Mouse (Mus musculus) monocyte, adult 2 months (primary cell): ENCODE data around the gene Fbxw13.
"Not testable (repeated sequence)": the region's sequence is repeated elsewhere in the genome, so short reads cannot be mapped to it uniquely, and the experiment has no call there.

ENCODE experiments used
- DNase-seq, 2 experiments: peaks; one replicate each; pipeline ENCODE4 v3.0.0; 2022; ENCODE audit warnings: low spot score in 2 of 2, low read depth in 1 of 2

Gene Fbxw13

GRCm38 (mm10) chr9:109195875-109196274, at the start of gene Fbxw13:
TSS of gene Fbxw13 (minus strand) at chr9:109195975.
- not testable (repeated sequence) for DNase-seq

- no peak for DNase-seq
Measured at GRCm38 (mm10) chr9:109234654-109235053, 38.9 kb upstream of the Fbxw13 start, which contains the start of gene Fbxw20. TSS of gene Fbxw20 (minus strand) at chr9:109234754.

GRCm38 (mm10) chr9:109218449-109218848, 22.7 kb upstream of the Fbxw13 start:
- no peak for DNase-seq

GRCm38 (mm10) chr9:109201347-109201746, 5.6 kb upstream of the Fbxw13 start:
- DNase-seq: not testable (repeated sequence)

GRCm38 (mm10) chr9:109200349-109200748, 4.6 kb upstream of the Fbxw13 start:
- DNase-seq: no peak

- no peak for DNase-seq
Measured at GRCm38 (mm10) chr9:109199353-109199752, 3.6 kb upstream of the Fbxw13 start.

- no peak for DNase-seq
Measured at GRCm38 (mm10) chr9:109177208-109177607, 18.6 kb downstream of the Fbxw13 start.

GRCm38 (mm10) chr9:109176301-109176700, 19.5 kb downstream of the Fbxw13 start:
- DNase-seq: no peak

- no peak for DNase-seq
Measured at GRCm38 (mm10) chr9:109167316-109167715, 28.5 kb downstream of the Fbxw13 start.

- no peak for DNase-seq
Measured at GRCm38 (mm10) chr9:109161941-109162340, 33.8 kb downstream of the Fbxw13 start, which contains the start of gene Fbxw21. TSS of gene Fbxw21 (minus strand) at chr9:109162041.

- DNase-seq: not testable (repeated sequence)
Measured at GRCm38 (mm10) chr9:109140414-109140813, 55.4 kb downstream of the Fbxw13 start.

- DNase-seq: no peak
Measured at GRCm38 (mm10) chr9:109130076-109130475, 65.7 kb downstream of the Fbxw13 start.
